Mouse (Mus musculus) cerebellum, adult 18-20 months (tissue): ENCODE measurements at regions not wholly inside any gene's neighbourhood (a gene's known extent, or its start where the extent isn't known, plus 50 kb on each side); places are given as distances from the start of the nearest gene placed in this dataset.
A peak's percentile ranks its signal among the peaks of the same experiment; 100 is the strongest.

Source experiments
- DNase-seq, 2 experiments: peaks; one replicate each; pipeline ENCODE4 v3.0.0; 2021

DNA sequence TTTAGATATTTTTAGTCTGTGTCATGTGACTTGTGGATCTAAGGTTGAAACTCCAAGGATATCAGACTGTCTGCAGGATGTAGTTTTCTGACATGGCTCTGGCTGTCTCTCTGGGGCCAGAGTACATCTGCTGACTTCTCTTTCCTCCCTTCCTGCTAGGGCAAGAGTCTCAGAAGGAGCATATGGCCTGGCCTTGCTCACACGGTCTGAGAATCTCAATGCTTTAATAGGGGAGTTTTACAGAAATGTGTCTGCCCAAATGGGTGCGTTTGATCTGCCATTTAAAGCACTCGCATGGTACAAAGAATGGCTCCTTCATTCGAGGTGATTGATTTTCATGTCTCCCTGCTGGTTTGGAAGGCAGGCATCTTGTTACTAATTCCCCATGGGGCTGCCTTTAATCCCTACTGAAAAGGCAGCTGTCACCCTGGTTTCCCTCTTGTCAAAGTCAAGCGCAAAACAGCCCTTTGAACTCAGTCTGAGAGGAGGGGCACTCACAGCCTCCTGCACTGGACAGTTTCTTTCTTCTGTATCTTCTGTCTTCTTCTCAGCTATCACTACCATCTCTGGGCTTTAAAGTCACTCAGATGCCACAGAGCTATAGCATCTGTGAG lies 199.7 kb upstream of the Eef2kmt start:
- no peak for DNase-seq

DNA sequence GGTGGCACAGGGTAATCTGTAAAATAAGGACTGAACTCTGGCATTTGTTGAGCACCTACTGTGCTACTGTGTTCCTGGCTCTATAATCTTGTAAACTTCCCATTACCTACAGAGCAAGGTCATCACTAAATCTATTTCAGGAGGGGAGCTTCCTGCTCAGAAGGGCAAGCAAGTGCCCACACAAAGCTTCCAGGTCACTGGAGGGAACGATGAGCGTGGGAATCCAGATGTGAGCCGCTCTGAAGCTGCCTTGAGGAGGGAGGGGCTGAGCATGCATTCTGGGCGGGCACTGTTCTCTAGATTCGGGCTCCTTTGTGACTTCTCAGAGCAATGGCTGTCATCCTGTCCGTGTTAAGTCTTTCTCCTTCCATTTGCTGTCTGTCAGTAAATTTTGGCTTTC lies 198.5 kb upstream of the Eef2kmt start:
- DNase-seq = no peak

DNA sequence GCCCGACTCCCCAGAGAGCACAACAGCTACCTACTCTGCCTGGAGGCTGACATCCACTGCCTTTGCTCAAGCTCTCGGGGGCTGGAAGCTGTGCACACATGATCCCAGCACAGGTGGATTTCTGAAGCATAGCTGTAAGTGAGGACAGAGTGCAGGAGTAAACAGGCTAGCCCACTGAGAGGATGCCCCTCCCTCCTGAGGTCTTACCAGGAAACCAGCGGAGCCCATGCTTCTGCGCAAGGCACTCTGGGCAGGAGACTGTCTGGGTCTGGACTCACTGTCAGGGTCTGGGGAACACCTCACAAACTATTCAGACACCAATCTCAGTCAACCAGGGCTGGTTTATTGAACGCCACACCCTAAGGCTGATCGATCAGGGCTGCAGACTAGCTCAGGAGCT lies 197.2 kb upstream of the Eef2kmt start:
- no peak for DNase-seq

DNA sequence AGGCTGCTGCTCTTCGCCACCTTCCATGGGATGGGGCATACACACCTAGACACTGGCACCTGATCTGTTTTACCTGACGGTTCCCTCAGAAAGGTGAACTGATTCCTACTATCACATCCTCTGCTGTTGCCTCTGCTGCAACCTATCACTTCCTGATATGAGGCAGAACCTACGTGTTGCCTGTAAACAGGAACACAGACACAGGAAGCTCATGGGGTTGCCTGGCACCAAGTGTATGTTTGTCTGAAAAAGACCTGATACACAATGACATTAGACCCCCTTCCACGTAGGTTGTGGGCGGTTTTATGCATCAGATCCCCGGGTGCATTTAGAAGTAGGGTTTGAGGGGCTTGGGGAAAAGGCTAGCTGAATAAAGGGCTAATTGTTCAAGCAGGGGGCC lies 190.0 kb upstream of the Eef2kmt start:
- DNase-seq = no peak

DNA sequence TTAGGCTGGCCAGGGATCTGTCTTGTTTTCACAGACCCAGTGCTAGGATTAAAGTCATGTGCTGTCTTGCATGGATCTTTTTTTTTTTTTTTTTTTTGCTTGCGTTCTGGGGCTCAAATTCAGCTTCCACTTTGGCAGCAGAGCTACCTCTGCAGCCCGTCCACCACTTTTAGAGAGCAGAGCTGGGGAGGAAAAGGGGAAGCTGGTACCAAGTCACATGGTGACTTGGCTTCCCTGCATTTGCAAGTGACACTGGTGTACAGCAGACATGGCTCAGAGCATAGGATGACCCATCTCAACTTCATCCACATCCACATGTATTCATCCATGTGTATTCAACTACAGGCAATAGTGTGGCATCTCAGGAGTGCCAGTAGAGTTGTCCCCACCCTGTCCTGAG lies 189.0 kb upstream of the Eef2kmt start:
- no peak for DNase-seq

DNA sequence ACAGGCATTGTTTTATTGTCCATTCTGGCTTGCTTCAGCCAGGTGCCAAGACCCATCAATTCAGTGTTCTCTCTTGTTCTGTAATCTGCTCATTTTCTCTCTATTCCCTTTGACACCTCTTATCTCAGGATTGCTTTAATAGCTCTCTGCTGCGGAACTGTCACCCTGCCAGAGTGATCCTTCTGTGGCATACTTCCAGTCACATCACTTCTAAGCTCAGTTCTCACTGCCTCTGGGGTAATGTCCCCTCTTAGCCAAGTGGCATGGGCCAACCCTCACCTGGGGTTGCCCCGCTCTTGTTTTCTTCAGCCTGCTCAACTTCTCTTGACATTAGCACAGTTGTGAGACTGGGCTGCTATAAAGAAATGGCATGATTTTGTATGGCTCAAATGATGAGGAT lies 183.9 kb upstream of the Eef2kmt start:
- DNase-seq = no peak

DNA sequence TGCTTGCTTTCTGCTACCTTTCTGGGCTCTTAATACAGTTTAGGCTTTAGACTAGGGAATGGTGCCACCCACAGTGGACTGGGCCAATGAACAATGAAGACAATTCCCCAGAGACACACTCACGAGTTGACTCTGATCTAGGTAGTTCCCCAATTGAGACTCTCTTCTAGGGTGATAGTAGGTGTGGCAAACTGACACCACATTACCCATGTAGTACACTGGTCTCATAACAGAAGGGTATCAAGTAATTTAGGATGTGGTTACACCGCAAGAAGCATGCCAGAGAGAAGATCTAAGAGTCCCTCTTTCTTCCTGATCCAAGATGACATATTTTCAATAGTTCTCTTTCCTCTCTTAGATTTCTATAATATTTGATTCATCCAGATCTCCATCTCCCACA lies 182.6 kb upstream of the Eef2kmt start:
- DNase-seq = no peak

DNA sequence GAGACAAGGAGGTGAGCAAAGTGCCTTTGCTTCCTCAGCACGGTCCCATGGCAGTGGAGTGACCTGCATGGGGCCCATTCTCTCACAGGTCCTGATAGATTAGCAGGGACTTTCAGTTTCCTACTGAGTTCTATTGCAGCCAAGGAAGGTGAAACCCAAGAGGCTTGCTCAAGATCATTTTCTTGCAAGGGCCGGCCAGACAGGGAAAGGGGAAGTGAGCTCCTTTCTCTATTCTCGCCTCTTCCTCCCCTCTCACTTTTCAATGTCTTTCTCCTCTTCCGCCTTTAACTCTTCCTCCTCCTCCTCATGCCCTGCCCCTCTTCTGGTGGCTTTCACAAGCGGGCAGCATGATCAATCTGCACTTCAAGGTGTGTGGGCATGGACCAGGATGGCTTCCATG lies 175.9 kb upstream of the Eef2kmt start:
- no peak for DNase-seq

DNA sequence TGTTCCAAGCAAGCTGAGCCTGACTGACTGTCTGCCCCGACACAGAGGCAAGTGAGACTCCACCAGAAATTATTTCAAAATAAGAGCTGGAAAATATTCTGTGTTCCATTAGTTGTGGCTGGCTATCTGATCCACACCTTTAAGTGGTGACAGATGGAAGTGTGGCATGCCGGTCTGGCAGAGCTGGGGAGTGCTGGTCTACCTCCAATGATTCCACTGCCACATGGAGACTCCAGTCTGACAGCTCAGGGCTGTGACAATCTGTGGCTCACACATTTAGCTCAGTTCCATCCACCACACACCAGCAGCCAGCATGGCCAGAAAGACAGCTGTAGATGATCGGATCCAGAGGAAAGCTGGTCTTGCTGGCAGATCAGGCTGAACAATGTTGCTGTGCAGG lies 175.3 kb upstream of the Eef2kmt start:
- peak; percentile 79 to 89 for DNase-seq

DNA sequence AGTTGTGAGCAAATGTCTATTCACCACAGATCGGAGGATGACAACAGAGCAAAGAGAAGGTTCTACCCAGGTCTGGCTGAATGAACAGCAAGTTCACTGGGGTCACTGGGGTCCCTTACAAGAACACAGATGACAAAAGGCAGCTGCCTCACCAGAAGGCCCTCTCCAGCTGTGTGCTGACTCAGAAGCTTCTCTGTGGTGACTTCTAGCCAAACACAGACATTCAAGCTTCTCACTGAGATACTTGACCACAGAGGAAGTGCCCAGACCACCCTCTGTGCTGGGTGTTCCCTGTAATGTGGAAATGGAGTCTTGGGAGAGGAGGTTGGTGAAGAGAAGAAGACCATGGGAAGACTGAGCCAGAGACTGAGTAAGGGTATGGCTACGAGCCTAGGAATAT lies 173.7 kb upstream of the Eef2kmt start:
- DNase-seq = no peak

DNA sequence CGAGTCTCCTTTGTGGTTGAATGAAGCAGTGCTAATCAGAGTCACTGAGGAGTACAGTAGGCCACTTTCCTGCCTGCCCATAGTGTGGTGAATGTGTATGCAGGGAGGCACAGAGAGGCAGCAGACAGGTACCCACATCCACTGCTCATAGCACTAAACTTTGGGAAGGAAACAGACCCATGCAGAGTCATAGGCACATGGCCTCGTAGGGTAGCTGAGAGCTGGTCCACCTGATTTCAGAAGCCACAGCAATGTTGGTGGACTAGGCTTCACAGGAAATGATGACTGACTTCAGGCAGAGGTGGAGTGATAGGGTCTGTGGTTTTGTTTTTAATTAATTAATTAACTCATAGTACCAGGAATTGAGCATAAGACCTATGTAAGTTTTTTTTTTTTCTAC lies 170.1 kb upstream of the Eef2kmt start:
- no peak for DNase-seq

DNA sequence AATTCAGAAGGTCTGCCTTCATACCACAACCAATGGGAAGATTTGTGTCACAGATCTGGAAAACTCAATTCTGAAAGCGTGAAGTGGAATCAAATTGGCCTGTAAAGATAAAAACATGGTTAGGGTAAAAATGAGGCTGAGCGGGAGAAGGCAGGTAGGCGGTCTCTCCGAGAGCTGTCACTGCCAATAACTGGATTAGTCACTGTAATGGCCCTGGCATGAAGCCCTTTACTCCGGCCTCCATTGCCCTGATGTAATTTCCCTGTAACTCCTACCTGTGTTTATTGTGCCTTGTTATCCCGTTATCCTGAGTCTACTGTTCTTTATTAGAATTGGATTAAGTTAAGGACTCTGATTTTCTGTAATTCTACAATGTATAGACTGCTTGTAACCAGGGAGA lies 166.3 kb upstream of the Eef2kmt start:
- no peak for DNase-seq

DNA sequence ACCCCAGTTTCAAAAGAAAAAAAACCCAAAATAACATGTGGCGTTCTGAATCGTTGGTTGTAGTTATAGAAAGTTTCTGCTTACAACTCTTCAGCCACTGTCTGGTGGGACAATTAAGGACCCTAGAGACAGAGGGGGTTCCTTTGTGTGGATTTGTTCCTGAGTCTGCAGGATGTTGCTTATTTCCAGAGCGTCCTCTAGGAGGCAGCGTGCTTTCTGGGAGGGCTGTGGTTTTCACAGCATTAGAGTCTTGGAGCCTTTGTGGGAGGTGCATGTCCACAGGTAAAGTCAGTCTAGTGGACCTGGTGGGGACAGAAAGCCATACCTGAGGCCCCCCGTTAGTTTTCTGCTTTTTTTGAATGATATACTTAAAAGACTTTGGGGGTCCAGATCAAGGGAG lies 165.8 kb upstream of the Eef2kmt start:
- no peak for DNase-seq

DNA sequence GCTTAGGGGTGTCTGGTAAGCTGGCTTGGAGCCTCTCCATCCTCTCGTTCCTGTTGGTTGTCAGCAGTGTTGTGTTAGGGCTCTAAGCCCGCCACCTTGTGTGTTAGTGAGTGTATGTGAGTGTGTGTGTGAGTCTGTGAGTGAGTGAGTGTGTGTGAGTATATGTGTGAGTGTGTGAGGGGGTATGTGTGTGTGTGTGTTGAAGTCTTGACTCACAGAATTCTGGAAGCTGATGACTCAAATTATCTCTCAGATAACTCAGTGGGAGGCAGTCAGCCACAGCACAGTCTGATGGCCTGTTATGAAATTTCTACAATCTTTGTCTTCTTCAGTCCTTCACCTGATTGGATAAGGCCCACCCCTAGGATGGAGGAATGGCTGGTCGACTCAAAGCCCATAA lies 163.7 kb upstream of the Eef2kmt start:
- DNase-seq = no peak

DNA sequence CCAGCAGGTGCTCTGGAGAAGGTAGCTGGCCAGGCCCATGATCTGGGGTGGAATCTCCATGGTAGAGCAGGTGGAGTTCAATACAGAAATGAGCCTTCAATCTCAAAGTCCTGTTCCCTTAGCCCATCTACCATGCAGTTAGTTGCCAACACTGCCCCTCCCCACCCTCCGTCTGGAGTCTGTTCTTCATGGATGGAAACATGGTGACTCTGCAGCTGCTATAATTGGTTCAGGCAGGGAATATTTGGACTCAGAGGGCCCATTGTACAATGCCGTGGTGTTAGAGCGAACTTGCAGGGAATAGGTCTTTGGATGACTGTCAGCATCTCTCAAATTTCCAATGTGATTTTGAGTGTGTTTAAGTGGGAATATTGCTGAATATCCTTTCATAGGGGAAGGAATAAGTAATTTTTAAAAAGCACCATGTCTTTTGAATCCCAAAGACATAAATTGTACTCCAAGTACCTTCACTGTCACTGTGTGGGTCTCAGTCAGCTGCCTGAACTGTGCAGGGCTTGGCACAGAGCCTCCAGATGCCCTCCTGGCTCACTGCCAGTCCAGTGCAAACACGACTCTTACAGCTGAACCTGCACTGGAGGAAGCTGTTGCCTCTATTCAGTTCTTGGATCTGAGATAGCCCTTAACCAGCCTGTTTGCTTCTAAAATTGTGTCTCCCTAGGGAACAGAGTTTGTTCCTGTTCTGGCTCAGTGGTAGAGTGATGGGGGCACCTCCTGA lies 162.8 kb upstream of the Eef2kmt start:
- DNase-seq = no peak

DNA sequence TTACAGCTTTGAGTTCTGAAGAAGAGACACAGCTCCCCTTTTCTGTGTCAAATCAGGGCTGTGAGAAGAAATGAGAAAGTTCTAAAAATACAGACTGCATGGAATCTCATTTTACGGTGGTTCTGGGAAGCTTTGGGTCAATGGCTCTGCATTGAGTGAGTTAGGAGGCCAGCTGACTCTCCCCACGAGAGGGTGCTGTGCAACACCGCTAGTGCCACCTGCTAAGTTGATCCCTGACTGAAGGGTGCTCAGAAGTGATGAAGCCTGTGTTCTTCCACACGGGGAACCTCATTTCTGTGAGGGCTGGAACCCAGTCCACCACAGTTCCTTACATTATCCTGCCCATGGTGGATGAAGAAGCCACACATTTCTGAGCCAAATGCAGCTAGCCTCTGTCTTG lies 159.5 kb upstream of the Eef2kmt start:
- DNase-seq = no peak

DNA sequence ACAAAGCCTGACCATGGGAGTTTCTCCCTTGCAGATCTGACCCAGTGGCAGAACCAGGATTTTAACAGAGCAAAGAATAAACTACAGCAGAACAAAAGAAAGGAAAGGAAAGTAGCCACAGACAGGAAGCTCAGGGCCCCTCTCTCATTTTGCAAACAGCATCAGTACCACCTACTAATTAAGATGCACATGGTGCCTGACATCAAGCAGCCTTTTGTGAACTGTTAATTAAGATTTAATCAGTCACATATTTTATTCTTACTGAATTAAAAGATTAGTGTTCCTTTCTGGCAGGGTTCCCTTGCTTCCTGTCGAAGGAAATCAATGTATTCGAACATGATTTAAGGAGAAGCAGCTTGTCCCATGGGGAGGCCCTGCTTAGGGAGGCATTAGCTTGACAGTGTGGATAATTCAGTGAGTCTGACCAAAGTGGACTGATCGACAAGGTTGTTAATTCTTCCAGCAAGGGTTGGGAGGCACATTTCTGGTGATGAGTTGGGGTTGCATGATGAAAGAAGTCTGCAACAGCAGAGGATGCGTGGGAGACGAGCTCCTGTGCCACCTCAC lies 156.1 kb upstream of the Eef2kmt start:
- no peak for DNase-seq

DNA sequence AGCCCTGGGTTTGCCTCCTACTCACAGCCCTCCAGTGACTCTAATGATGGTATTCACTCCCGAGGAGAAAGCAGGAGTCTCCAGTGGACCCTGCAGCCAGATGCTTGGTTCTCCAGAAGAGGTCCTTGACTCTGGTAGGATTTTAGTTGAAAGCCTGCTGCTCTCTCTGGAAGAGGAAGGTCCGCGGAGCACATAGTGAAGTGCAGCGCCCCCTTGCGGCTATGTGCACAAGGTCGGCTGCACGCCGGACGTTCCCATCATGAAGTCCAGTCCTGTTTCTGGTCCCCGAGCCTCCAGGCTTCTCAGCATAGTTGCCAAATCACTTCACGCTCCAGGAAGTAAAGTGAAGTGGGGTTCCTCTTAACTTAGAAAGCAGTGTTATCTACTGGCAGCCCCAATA lies 150.9 kb upstream of the Eef2kmt start:
- DNase-seq = peak; percentile 18 to 47

DNA sequence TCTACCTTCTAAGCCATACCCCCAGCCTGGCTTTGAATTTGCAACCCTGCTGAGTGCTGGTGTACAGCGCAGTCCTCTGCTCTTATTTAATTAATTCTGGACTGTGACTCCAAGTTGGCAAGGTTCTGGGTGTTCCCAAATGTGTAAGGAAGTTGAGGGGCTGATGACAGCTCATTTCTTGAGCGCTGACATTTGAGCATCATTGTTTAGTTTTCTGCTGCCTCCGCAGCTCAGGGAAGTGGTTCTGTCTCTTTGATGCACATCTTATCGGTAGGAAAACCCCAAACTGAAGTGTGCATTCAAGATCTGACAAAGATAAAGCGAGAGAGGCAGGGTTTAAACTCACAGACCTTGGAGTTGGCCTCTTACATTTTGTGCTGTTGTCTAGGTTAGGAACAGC lies 137.6 kb upstream of the Eef2kmt start:
- no peak for DNase-seq

DNA sequence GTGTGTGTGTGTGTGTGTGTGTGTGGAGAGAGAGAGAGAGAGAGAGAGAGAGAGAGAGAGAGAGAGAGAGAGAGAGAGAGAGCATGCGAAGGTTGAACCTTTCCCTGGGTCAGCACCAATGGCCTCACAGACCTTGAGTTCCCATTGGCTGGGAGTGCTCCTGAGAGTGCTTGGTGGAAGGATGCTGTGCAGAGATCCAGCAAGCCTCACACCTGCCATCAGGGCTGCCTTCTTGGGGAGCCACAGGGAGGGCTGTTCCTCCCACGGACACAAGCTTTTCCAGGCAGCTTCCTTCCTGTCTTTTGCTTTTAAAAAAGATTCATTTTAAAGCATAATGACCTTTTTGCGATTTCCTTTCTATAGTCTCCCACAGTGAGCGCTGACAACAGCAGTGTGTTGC lies 127.1 kb upstream of the Eef2kmt start:
- no peak for DNase-seq

DNA sequence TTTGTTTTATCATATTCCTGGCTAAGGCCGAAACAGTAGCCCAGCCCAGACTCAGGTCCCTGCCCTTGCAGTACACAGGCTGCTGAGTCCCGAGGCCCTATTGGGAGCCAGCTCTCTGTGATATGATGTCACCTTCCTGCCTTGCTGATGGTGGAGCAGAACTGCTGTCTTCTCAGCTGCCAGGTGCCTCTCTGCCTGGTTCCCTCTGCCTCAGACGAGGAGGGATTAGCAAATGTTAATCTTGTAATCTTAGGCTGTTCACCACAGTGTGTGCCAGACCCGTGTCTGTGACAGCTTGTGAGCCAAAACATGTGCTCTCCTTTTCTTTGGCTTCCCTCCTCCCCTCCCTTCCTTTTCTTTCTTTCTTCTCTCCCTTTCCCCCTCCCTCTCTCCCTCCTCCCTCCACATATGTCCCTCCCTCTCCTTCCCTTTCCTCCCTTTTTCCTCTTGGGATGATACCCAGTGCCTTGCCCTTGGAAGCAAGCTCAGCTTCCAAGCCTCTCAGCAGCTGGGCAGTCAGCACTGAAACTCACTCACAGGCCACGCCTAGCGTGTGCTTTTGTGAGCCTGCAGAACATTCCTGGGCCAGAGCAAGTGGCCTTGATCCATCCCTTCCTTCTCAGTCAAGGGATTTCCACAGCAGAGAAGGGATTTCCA lies 126.6 kb upstream of the Eef2kmt start:
- no peak for DNase-seq

DNA sequence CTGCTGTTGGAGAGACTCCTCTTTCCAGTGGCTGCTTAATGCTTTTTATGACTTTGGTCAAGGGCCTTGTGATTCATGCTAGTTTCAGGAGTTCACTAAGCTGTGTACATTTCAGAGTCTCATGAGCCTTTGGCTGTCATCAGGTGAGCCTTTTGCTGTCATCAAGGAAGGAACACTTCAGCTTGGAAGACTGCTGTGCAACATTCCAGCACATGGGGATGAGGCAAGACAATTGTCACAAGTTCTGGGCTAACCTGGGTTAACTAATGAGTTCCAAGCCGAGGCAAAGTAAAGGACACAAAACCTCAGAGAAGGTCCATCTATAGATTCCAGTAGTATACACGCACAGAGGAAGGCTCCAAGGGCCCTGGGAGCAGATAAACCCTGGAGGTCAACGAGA lies 124.8 kb upstream of the Eef2kmt start:
- no peak for DNase-seq

DNA sequence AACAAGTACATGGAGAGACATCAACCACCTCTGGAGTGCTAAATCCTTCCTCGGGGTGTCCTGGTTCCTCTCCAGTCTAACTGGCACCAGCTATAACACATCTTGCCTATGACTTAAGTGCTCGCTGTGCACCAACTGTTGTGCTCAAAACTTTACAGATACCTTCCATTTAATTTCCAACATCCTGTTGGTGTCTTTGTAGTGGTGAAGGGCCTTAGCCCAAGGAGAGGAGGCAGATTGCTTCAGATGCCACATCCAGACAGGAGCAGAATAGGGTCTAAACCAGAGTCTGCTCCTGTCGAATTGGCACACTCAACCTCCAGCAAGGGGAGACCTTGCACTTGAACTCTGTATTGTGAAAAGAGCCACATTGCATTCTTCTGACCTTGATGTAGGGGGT lies 121.2 kb upstream of the Eef2kmt start:
- no peak for DNase-seq
